Mouse (Mus musculus): Measurements from ENCODE around the gene Myrfl. TPM values are rescaled to one million over a fixed set of nuclear protein-coding genes. Genes with fewer than 3 reads are reported as not detected.

Gene Myrfl
- total RNA-seq, 2 experiments from 2014 or later = 0.08 to 0.25 TPM

GRCm38 (mm10) chr10:116923651-116924495 lies 27.2 kb upstream of the Myrfl start:
- no peak for DNase-seq
- TF ChIP-seq CTCF (IDR thresholded peaks at IDR 0.05) = no peak
- H3K27ac ChIP-seq = no peak overlapping the region
- no peak overlapping the region for H3K4me3 ChIP-seq
- intact Hi-C loops (cut with DNase I) = no loop called here

GRCm38 (mm10) chr10:116922161-116922560 lies 25.4 kb upstream of the Myrfl start:
- TF ChIP-seq CTCF (IDR thresholded peaks at IDR 0.05) = no peak
- no peak for DNase-seq
- H3K27ac ChIP-seq = no peak overlapping the region
- no peak overlapping the region for H3K4me3 ChIP-seq
- intact Hi-C loops (cut with DNase I) = no loop called here

DNA sequence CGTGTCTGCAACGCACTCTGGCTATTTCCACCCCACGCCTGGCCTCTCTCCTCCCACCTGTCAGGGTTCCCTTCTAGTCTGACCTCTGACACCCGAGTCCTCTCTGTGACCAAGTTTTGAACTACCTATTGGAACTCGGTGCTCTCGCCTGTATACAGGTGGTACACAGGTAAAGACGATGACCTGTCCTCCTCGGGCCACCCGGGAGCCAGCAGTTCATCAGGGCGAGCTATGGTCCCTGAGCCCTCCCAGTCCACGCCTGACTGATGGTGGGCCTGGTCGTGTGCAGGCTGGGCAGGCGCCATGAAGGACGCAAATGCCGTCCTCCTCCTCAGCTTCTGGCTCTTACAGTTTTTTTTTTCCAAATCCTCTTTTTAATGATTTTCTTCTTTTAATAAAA lies 24.7 kb upstream of the Myrfl start:
- intact Hi-C loops (cut with DNase I) = no loop called here
- DNase-seq = no peak

GRCm38 (mm10) chr10:116920641-116921040 lies 23.9 kb upstream of the Myrfl start:
- H3K4me3 ChIP-seq = no peak overlapping the region
- intact Hi-C loops (cut with DNase I) = no loop called here
- DNase-seq = no peak
- H3K27ac ChIP-seq = no peak overlapping the region
- TF ChIP-seq CTCF (IDR thresholded peaks at IDR 0.05) = no peak

More for the DNA sequence above, 24.7 kb upstream of the Myrfl start:
- no peak for TF ChIP-seq CTCF (IDR thresholded peaks at IDR 0.05)
- Histone ChIP-seq H3K4me3 (no peak overlapping the region), H3K27ac (no peak overlapping the region)

- no peak for DNase-seq
- no peak overlapping the region for H3K27ac ChIP-seq
- no peak overlapping the region for H3K4me3 ChIP-seq
- intact Hi-C loops (cut with DNase I) = no loop called here
- no peak for TF ChIP-seq CTCF (IDR thresholded peaks at IDR 0.05)
These were observed 22.9 kb upstream of the Myrfl start for GRCm38 (mm10) chr10:116919368-116920317.

DNA sequence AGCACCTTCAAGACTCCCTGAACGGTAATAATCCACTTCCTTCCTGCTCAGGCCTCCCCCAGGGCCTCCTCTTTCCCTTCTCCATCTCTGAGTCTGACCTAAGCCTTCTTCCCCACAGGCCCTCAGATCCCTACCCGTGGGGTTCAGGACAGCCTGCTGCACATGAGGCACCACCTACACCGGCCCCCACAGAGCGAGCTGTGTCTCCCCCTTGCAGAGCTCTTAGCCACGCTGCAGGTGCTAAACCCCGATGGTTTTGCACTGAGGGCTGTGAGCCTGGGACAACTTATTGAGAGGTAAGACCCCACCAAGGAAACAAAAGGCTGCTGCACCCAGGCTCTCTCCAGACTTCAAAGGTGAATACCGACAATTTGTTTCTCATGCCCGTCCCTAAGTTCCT lies 19.9 kb upstream of the Myrfl start:
- DNase-seq = no peak
- TF ChIP-seq CTCF (IDR thresholded peaks at IDR 0.05) = no peak
- no peak overlapping the region for H3K4me3 ChIP-seq
- H3K27ac ChIP-seq = no peak overlapping the region
- intact Hi-C loops (cut with DNase I) = no loop called here

- DNase-seq = no peak
- TF ChIP-seq CTCF (IDR thresholded peaks at IDR 0.05) = no peak
These were observed 18.6 kb upstream of the Myrfl start for GRCm38 (mm10) chr10:116915286-116915685.

GRCm38 (mm10) chr10:116914586-116914985 lies 17.9 kb upstream of the Myrfl start:
- DNase-seq = no peak
- TF ChIP-seq CTCF (IDR thresholded peaks at IDR 0.05) = no peak
- Histone ChIP-seq H3K4me3 (no peak overlapping the region), H3K27ac (no peak overlapping the region)
- intact Hi-C loops (cut with DNase I) = no loop called here

More at GRCm38 (mm10) chr10:116915286-116915685, 18.6 kb upstream of the Myrfl start:
- H3K27ac ChIP-seq = no peak overlapping the region
- H3K4me3 ChIP-seq = no peak overlapping the region
- intact Hi-C loops (cut with DNase I) = no loop called here

- no peak overlapping the region for H3K4me3 ChIP-seq
- intact Hi-C loops (cut with DNase I) = no loop called here
- DNase-seq = no peak
- no peak for TF ChIP-seq CTCF (IDR thresholded peaks at IDR 0.05)
- no peak overlapping the region for H3K27ac ChIP-seq
These were observed 17.0 kb upstream of the Myrfl start for GRCm38 (mm10) chr10:116913647-116914273.

GRCm38 (mm10) chr10:116912850-116913249 lies 16.1 kb upstream of the Myrfl start:
- no peak for DNase-seq
- intact Hi-C loops (cut with DNase I) = no loop called here
- no peak for TF ChIP-seq CTCF (IDR thresholded peaks at IDR 0.05)

DNA sequence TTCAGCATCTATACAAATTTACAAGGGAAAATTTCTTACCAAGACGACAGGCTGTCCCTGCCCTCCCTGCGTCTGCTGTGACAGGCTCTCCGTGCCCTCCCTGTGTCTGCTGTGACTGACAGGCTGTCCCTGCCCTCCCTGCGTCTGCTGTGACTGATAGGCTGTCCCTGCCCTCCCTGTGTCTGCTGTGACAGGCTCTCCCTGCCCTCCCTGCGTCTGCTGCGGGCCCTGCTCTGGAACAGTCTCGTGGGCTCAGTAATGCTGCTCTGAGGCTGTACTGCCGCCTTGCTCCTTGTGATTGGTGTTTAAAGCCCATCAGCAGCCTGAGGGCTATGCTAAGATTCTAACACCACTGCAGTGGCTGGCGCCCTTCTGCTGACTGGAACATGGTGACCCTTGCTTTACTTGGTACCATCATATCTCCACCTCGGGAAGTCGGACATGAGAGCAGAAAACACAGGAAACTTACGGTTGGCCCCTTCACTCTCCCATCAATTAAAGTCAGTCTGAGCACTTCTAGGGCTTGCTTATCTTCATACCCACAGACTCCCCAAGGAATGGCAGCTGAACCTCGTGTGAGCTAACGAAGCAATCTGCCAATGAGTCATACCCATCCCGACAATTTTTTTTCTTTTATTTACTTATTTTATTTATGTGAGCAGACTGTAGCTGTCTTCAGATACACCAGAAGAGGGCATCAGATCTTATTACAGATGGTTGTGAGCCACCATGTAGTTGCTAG lies 12.4 kb upstream of the Myrfl start:
- Histone ChIP-seq H3K27ac (no peak overlapping the region), H3K4me3 (no peak overlapping the region)
- intact Hi-C loops (cut with DNase I) = no loop called here
- no peak for DNase-seq
- no peak for TF ChIP-seq CTCF (IDR thresholded peaks at IDR 0.05)

More at GRCm38 (mm10) chr10:116912850-116913249, 16.1 kb upstream of the Myrfl start:
- H3K27ac ChIP-seq = no peak overlapping the region
- no peak overlapping the region for H3K4me3 ChIP-seq

DNA sequence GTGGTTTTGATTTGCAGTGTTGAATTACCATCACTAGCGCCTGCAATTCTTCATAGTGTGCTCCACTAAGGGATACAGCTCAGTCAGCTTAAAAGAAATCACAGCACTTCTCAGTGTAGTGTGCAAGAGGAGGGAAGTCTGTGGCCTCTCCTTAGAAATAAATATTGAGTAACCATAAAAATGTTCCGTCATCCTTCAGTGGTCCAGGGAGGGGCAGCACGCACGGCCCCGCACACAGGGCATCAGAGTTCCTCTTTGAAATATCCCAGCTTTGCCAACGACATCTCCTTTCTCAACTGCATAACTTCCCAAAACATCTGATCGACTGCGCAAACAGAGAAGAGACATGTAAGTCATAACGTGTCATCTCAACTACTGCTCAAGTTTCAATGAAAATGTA lies 10.1 kb upstream of the Myrfl start:
- Histone ChIP-seq H3K4me3 (no peak overlapping the region), H3K27ac (no peak overlapping the region)
- no peak for DNase-seq
- TF ChIP-seq CTCF (IDR thresholded peaks at IDR 0.05) = no peak
- intact Hi-C loops (cut with DNase I) = no loop called here
